Mouse (Mus musculus): ENCODE data around the gene Frem3. TPM values are rescaled to one million over a fixed set of nuclear protein-coding genes. Genes with fewer than 3 reads are reported as not detected.
A peak's percentile ranks its signal among the peaks of the same experiment; 100 is the strongest.

The Frem3 gene
- total RNA-seq, 2 experiments from 2014 or later: not detected

- ATAC-seq (ENCODE audit: poor library complexity, severe bottlenecking): peak; percentile 74
These were observed 77.3 kb downstream of the Frem3 start for GRCm38 (mm10) chr8:80688141-80688540.

- no peak for ATAC-seq (ENCODE audit: poor library complexity, severe bottlenecking)
These were observed 100.0 kb downstream of the Frem3 start for GRCm38 (mm10) chr8:80710670-80711400.

- ATAC-seq (ENCODE audit: poor library complexity, severe bottlenecking): no peak
These were observed 103.6 kb downstream of the Frem3 start for GRCm38 (mm10) chr8:80714461-80714860.

- ATAC-seq (ENCODE audit: poor library complexity, severe bottlenecking): no peak
These were observed 121.4 kb downstream of the Frem3 start for GRCm38 (mm10) chr8:80732326-80732725.

- ATAC-seq (ENCODE audit: poor library complexity, severe bottlenecking): no peak
These were observed 127.1 kb downstream of the Frem3 start for GRCm38 (mm10) chr8:80738046-80738387.

GRCm38 (mm10) chr8:80738388-80739154 is 127.7 kb downstream of the Frem3 start:
- ATAC-seq (ENCODE audit: poor library complexity, severe bottlenecking): peak; percentile 48

GRCm38 (mm10) chr8:80739155-80739924 is 128.5 kb downstream of the Frem3 start, which contains the start of gene Smarca5:
TSS of gene Smarca5 (minus strand) at chr8:80739497.
- peak; percentile 93 for ATAC-seq (ENCODE audit: poor library complexity, severe bottlenecking)

GRCm38 (mm10) chr8:80739932-80740331 is 129.1 kb downstream of the Frem3 start:
- ATAC-seq (ENCODE audit: poor library complexity, severe bottlenecking): peak; percentile 2; the same call in 1 of the 2 replicates

Other genes with a start within 250 kb of the Frem3 start
- 6.1 and 14.6 TPM in 2 replicates for gene Gypa, start 117.3 kb upstream of the Frem3 start, total RNA-seq (2015)
- 6.5 and 18.3 TPM in 2 replicates for gene Gypa, start 117.3 kb upstream of the Frem3 start, total RNA-seq (2017)
- 69.7 and 76.6 TPM in 2 replicates for gene Smarca5, start 128.4 kb downstream of the Frem3 start, total RNA-seq (2015)
- gene Smarca5, start 128.4 kb downstream of the Frem3 start, total RNA-seq (2017): 122 and 140 TPM in 2 replicates